Mouse (Mus musculus) bone marrow, adult 2 months (tissue): ENCODE measurements at regions not wholly inside any gene's neighbourhood (a gene's known extent, or its start where the extent isn't known, plus 50 kb on each side); places are given as distances from the start of the nearest gene placed in this dataset.

Experiments used
- CTCF ChIP-seq: fragments of 200-500 bp; IDR thresholded peaks from 2 replicates; pipeline ENCODE4 v1.5.1; 2011; ENCODE audit warnings: low read length, control low read depth; ENCODE audit not compliant: control insufficient read depth, insufficient read depth
- POLR2A ChIP-seq: fragments of 200-500 bp; IDR thresholded peaks from 2 replicates; pipeline ENCODE4 v1.6.1; 2011; ENCODE audit warnings: low read depth, mild to moderate bottlenecking, control low read depth, low read length, borderline replicate concordance; ENCODE audit not compliant: control insufficient read depth

GRCm38 (mm10) chr13:84398476-84399344 is 176.6 kb downstream of the Tmem161b start:
- TF ChIP-seq POLR2A (no peak), CTCF (no peak)
